Mouse (Mus musculus): ENCODE data around the gene Triobp. TPM values are rescaled to one million over a fixed set of nuclear protein-coding genes. Genes with fewer than 3 reads are reported as not detected.

Gene Triobp
- polyA plus RNA-seq, 1 experiment, result 40.9 TPM

DNA sequence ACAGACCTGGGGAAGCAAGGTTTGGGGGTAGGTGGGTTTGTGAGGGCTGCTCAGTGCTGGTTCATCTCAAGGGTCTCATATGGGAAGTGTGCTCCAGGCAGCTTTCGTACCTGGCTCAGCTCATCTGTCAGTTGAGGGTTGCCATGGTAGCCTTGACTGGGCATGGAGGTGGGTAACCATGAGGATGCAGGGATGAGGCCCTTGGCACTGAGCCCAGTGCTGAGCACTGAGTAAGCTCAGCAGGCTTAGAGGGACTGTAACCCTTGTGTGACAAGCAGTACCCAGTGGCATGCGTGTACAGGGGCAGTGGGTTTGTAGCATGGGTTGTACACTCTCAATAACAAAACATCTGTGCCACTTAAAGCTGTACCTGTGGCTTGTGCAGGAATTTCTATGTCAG is 9.6 kb upstream of the Triobp start:
- DNase-seq (ENCODE audit: low read depth in 1 of 2, low spot score in 2 of 2), result no peak
- peaks cover 24% of the 10 kb centered on the region for H3K36me3 ChIP-seq (ENCODE audit: control insufficient read depth, insufficient read depth, low read length)
- WGBS, result 93% methylated on average over 2 of the region's 2 CpGs
- TF ChIP-seq POLR2A (IDR thresholded peaks at IDR 0.05; ENCODE audit: low read depth, low read length) (no peak), CTCF (IDR thresholded peaks at IDR 0.05; ENCODE audit: extremely low read depth, insufficient read depth, insufficient read length, insufficient replicate concordance) (no peak)
- no peak overlapping the region for H3K4me3 ChIP-seq (ENCODE audit: extremely low read depth, insufficient read depth, insufficient read length)
- no peaks in the 10 kb centered on the region for H3K27me3 ChIP-seq (ENCODE audit: control insufficient read depth, insufficient read depth, low read length)
- no peak overlapping the region for H3K27ac ChIP-seq (ENCODE audit: insufficient read depth, low read length)
- H3K4me1 ChIP-seq (ENCODE audit: control insufficient read depth, insufficient read depth, insufficient read length), result no peaks in the 10 kb centered on the region

- TF ChIP-seq POLR2A (IDR thresholded peaks at IDR 0.05; ENCODE audit: low read depth, low read length) (no peak), CTCF (IDR thresholded peaks at IDR 0.05; ENCODE audit: extremely low read depth, insufficient read depth, insufficient read length, insufficient replicate concordance) (no peak)
Observed at GRCm38 (mm10) chr15:78940325-78940724, 7.2 kb upstream of the Triobp start.

GRCm38 (mm10) chr15:78942663-78943062 is 4.9 kb upstream of the Triobp start:
- Histone ChIP-seq H3K27me3 (ENCODE audit: control insufficient read depth, insufficient read depth, low read length) (no peaks in the 10 kb centered on the region), H3K4me1 (ENCODE audit: control insufficient read depth, insufficient read depth, insufficient read length) (peaks cover 2% of the 10 kb centered on the region; the same call in 1 of the 2 replicates), H3K4me3 (ENCODE audit: extremely low read depth, insufficient read depth, insufficient read length) (peak overlapping the region; percentile 10; the same call in 1 of the 2 replicates), H3K27ac (ENCODE audit: insufficient read depth, low read length) (no peak overlapping the region), H3K36me3 (ENCODE audit: control insufficient read depth, insufficient read depth, low read length) (peaks cover 21% of the 10 kb centered on the region)
- TF ChIP-seq CTCF (IDR thresholded peaks at IDR 0.05; ENCODE audit: extremely low read depth, insufficient read depth, insufficient read length, insufficient replicate concordance), result peak; percentile 70
- no peak for TF ChIP-seq POLR2A (IDR thresholded peaks at IDR 0.05; ENCODE audit: low read depth, low read length)
- peak in 1 of 2 experiments; percentile 54 for DNase-seq (ENCODE audit: low read depth in 1 of 2, low spot score in 2 of 2)
- 35% methylated on average over 9 of the region's 9 CpGs for WGBS

More at GRCm38 (mm10) chr15:78940325-78940724, 7.2 kb upstream of the Triobp start:
- WGBS, result 89% methylated on average over 13 of the region's 13 CpGs
- Histone ChIP-seq H3K4me1 (ENCODE audit: control insufficient read depth, insufficient read depth, insufficient read length) (no peaks in the 10 kb centered on the region), H3K4me3 (ENCODE audit: extremely low read depth, insufficient read depth, insufficient read length) (no peak overlapping the region), H3K27ac (ENCODE audit: insufficient read depth, low read length) (no peak overlapping the region), H3K27me3 (ENCODE audit: control insufficient read depth, insufficient read depth, low read length) (no peaks in the 10 kb centered on the region), H3K36me3 (ENCODE audit: control insufficient read depth, insufficient read depth, low read length) (peaks cover 24% of the 10 kb centered on the region)
- no peak for DNase-seq (ENCODE audit: low read depth in 1 of 2, low spot score in 2 of 2)

- DNase-seq (ENCODE audit: low read depth in 1 of 2, low spot score in 2 of 2), result no peak
Observed at GRCm38 (mm10) chr15:78946232-78946631, 1.3 kb upstream of the Triobp start.

DNA sequence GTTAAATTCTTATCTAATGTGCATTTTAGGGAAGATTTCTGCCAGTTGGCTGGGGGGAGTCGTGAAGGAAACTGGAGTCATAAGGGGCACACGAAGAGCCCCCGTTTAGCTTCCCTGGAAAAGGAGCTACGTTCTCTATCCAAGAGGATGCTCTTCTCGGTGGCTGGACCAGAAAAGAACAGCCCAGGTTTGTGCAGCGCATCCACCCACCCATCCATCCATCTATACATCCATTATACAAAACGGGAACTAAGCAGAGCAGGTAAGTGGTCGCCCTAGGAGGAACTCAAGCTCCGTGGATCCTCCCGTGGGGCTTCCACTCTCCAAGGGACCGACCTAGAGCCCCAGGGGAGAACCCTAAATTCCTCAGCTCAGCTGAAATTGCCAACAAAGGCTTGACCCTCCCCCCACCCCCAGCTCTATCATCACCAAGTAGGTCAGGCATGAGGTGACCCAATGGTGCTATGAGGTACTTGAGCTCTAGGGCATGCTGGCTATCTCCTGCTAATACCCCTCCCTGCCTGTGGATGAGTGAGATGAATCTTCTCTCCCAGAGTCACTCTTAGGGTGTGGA is 715 bp downstream of the Triobp start:
- 6% methylated on average over 11 of the region's 11 CpGs for WGBS
- H3K27me3 ChIP-seq (ENCODE audit: control insufficient read depth, insufficient read depth, low read length), result no peaks in the 10 kb centered on the region

More at GRCm38 (mm10) chr15:78946232-78946631, 1.3 kb upstream of the Triobp start:
- Histone ChIP-seq H3K4me3 (ENCODE audit: extremely low read depth, insufficient read depth, insufficient read length) (no peak overlapping the region), H3K4me1 (ENCODE audit: control insufficient read depth, insufficient read depth, insufficient read length) (peaks cover 2% of the 10 kb centered on the region; the same call in 1 of the 2 replicates), H3K36me3 (ENCODE audit: control insufficient read depth, insufficient read depth, low read length) (0 out of 2 replicates have a peak, but pooled peaks cover 2% of the 10 kb centered on the region), H3K27me3 (ENCODE audit: control insufficient read depth, insufficient read depth, low read length) (no peaks in the 10 kb centered on the region), H3K27ac (ENCODE audit: insufficient read depth, low read length) (no peak overlapping the region)
- WGBS, result 76% methylated on average over 7 of the region's 7 CpGs
- no peak for TF ChIP-seq POLR2A (IDR thresholded peaks at IDR 0.05; ENCODE audit: low read depth, low read length)
- TF ChIP-seq CTCF (IDR thresholded peaks at IDR 0.05; ENCODE audit: extremely low read depth, insufficient read depth, insufficient read length, insufficient replicate concordance), result no peak

DNA sequence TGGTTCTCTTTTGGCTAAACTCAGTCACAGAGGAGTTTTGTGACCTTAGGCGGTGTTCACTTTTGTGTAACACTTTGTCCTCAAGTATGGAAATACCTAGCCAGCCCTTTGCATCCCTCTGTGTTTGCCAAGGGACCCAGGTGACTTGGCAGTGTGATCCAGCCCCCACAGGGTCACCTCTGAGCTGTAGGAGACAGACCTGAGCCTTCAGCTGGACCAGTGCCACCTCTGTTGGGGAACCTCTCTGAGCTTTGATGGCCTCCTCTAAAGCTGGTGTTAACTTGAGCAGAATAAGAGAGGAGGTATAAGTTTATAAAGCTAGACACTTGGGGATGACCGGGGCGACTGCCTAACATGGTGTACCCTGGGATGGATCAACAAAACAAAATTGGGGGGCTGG is 1.4 kb downstream of the Triobp start:
- Histone ChIP-seq H3K4me3 (ENCODE audit: extremely low read depth, insufficient read depth, insufficient read length) (no peak overlapping the region), H3K27me3 (ENCODE audit: control insufficient read depth, insufficient read depth, low read length) (no peaks in the 10 kb centered on the region), H3K4me1 (ENCODE audit: control insufficient read depth, insufficient read depth, insufficient read length) (peaks cover 2% of the 10 kb centered on the region; the same call in 1 of the 2 replicates), H3K36me3 (ENCODE audit: control insufficient read depth, insufficient read depth, low read length) (no peaks in the 10 kb centered on the region), H3K27ac (ENCODE audit: insufficient read depth, low read length) (no peak overlapping the region)
- TF ChIP-seq CTCF (IDR thresholded peaks at IDR 0.05; ENCODE audit: extremely low read depth, insufficient read depth, insufficient read length, insufficient replicate concordance) (no peak), POLR2A (IDR thresholded peaks at IDR 0.05; ENCODE audit: low read depth, low read length) (no peak)
- DNase-seq (ENCODE audit: low read depth in 1 of 2, low spot score in 2 of 2), result no peak
- WGBS, result 95% methylated on average over 3 of the region's 3 CpGs

More for the DNA sequence above, 715 bp downstream of the Triobp start:
- TF ChIP-seq POLR2A (IDR thresholded peaks at IDR 0.05; ENCODE audit: low read depth, low read length) (no peak), CTCF (IDR thresholded peaks at IDR 0.05; ENCODE audit: extremely low read depth, insufficient read depth, insufficient read length, insufficient replicate concordance) (no peak)
- DNase-seq (ENCODE audit: low read depth in 1 of 2, low spot score in 2 of 2), result no peak
- Histone ChIP-seq H3K4me3 (ENCODE audit: extremely low read depth, insufficient read depth, insufficient read length) (no peak overlapping the region), H3K27ac (ENCODE audit: insufficient read depth, low read length) (no peak overlapping the region), H3K36me3 (ENCODE audit: control insufficient read depth, insufficient read depth, low read length) (no peaks in the 10 kb centered on the region), H3K4me1 (ENCODE audit: control insufficient read depth, insufficient read depth, insufficient read length) (peaks cover 2% of the 10 kb centered on the region; the same call in 1 of the 2 replicates)

DNA sequence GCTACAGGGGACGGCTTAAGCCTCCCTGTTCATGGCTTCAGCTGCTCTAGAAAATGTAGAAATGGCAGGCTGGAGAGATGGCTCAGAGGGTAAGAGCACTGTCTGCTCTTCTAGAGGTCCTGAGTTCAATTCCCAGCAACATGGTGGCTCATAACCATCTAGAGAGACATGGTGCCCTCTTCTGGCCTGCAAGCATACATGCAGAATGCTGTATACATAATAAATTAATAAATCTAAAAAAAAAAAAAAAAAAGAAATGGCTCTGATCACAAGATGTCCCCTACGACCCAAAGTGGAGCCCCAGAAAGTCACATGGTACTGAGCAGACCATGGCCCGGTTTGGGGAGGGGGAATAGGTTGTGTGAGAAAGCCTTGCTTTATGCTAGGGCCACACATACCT is 8.1 kb downstream of the Triobp start:
- no peaks in the 10 kb centered on the region for H3K4me1 ChIP-seq (ENCODE audit: control insufficient read depth, insufficient read depth, insufficient read length)
- no peak overlapping the region for H3K4me3 ChIP-seq (ENCODE audit: extremely low read depth, insufficient read depth, insufficient read length)
- no peaks in the 10 kb centered on the region for H3K27me3 ChIP-seq (ENCODE audit: control insufficient read depth, insufficient read depth, low read length)
- WGBS, result 60% methylated on average over 3 of the region's 3 CpGs
- H3K36me3 ChIP-seq (ENCODE audit: control insufficient read depth, insufficient read depth, low read length), result no peaks in the 10 kb centered on the region
- H3K27ac ChIP-seq (ENCODE audit: insufficient read depth, low read length), result no peak overlapping the region
- DNase-seq (ENCODE audit: low read depth in 1 of 2, low spot score in 2 of 2), result no peak
- no peak for TF ChIP-seq POLR2A (IDR thresholded peaks at IDR 0.05; ENCODE audit: low read depth, low read length)
- no peak for TF ChIP-seq CTCF (IDR thresholded peaks at IDR 0.05; ENCODE audit: extremely low read depth, insufficient read depth, insufficient read length, insufficient replicate concordance)

Data from spleen, adult 2 months (tissue).